In genomic region chr10:39629746-39630552, GRCm38 (mm10) we compare ENCODE assay signal across 8 mouse cellular contexts. TPM values are rescaled to one million over a fixed set of nuclear protein-coding genes. Genes with fewer than 3 reads are reported as not detected.
A peak's percentile ranks its signal among the peaks of the same experiment; 100 is the strongest.
DNase-seq lines count a peak whose midpoint lies in the region; ATAC-seq and TF ChIP-seq lines count a peak whose summit lies in the region.

No protein-coding gene starts in this region.

- no peak for TF ChIP-seq CTCF in embryonic fibroblast, embryonic 13.5 days (IDR thresholded peaks at IDR 0.05; ENCODE audit: borderline replicate concordance, insufficient read depth, low read length)

- peaks cover 9% of the 10 kb centered on the region for H3K4me1 ChIP-seq in embryonic fibroblast, embryonic 13.5 days (ENCODE audit: control insufficient read depth, insufficient read depth, low read length)
- peaks cover 33% of the 10 kb centered on the region for H3K4me1 ChIP-seq in hindbrain, embryonic 12.5 days
- peaks cover 22% of the 10 kb centered on the region for H3K4me1 ChIP-seq in neural tube, embryonic 14.5 days (ENCODE audit: control insufficient read depth, insufficient read depth, low read length)

- H3K4me2 ChIP-seq in hindbrain, embryonic 12.5 days (replicated peaks): no peak overlapping the region; the same call in 1 of the 2 replicates
- H3K4me2 ChIP-seq in neural tube, embryonic 14.5 days (ENCODE audit: low read depth, low read length): peak overlapping the region; percentile 16; the same call in 1 of the 2 replicates

- H3K4me3 ChIP-seq in embryonic fibroblast, embryonic 13.5 days (ENCODE audit: insufficient read depth, low read length): no peak overlapping the region
- no peak overlapping the region for H3K4me3 ChIP-seq in hindbrain, embryonic 12.5 days
- no peak overlapping the region for H3K4me3 ChIP-seq in neural tube, embryonic 14.5 days (ENCODE audit: low read depth, low read length)

- WGBS in hindbrain, embryonic 12.5 days: 52% methylated on average over 18 of the region's 18 CpGs
- WGBS in neural tube, embryonic 14.5 days: 40% methylated on average over 18 of the region's 18 CpGs

- DNase-seq in embryo, embryonic 10 days (ENCODE audit: low spot score): peak; percentile 56
- no peak for DNase-seq in embryo, embryonic 9.5 days (ENCODE audit: extremely low spot score)
- peak; percentile 43 to 90 for DNase-seq in left cerebral cortex, adult 8-10 months (ENCODE audit: low spot score in 2 of 2)
- no peak for DNase-seq in urinary bladder, postnatal 25 days (ENCODE audit: low spot score)
- DNase-seq in urinary bladder, postnatal 10 days (ENCODE audit: low spot score): no peak

- TF ChIP-seq POLR2A in embryonic fibroblast, embryonic 13.5 days (IDR thresholded peaks at IDR 0.05; ENCODE audit: low read depth, low read length): no peak

- H3K27ac ChIP-seq in embryonic fibroblast, embryonic 13.5 days (ENCODE audit: insufficient read depth, low read length): peak overlapping the region; percentile 38
- H3K27ac ChIP-seq in hindbrain, embryonic 12.5 days: peak overlapping the region; percentile 64
- peak overlapping the region; percentile 64 for H3K27ac ChIP-seq in neural tube, embryonic 14.5 days (ENCODE audit: low read depth, low read length)

- no peaks in the 10 kb centered on the region for H3K36me3 ChIP-seq in hindbrain, embryonic 12.5 days
- H3K36me3 ChIP-seq in neural tube, embryonic 14.5 days (ENCODE audit: control insufficient read depth, insufficient read depth, low read length): no peaks in the 10 kb centered on the region

- 0 out of 2 replicates have a peak, but pooled peaks have one; percentile 26 for ATAC-seq in hindbrain, embryonic 12.5 days (ENCODE audit: low FRiP score)
- peak; percentile 31; the same call in 1 of the 2 replicates for ATAC-seq in neural tube, embryonic 14.5 days (ENCODE audit: low read depth)

- no peaks in the 10 kb centered on the region for H3K9me3 ChIP-seq in hindbrain, embryonic 12.5 days (replicated peaks)
- no peaks in the 10 kb centered on the region for H3K9me3 ChIP-seq in neural tube, embryonic 14.5 days (ENCODE audit: control insufficient read depth, low read length)

- H3K27me3 ChIP-seq in hindbrain, embryonic 12.5 days: no peaks in the 10 kb centered on the region
- no peaks in the 10 kb centered on the region for H3K27me3 ChIP-seq in neural tube, embryonic 14.5 days (ENCODE audit: control insufficient read depth, insufficient read depth, low read length)

- no peak overlapping the region for H3K9ac ChIP-seq in hindbrain, embryonic 12.5 days
- no peak overlapping the region for H3K9ac ChIP-seq in neural tube, embryonic 14.5 days (replicated peaks; ENCODE audit: low read depth, low read length)

RNA-seq across cellular contexts. Expression of gene Traf3ip2, which starts 17.2 kb away (rescaled TPM):
- 16.9 and 21.6 TPM in 2 replicates for polyA plus RNA-seq in embryonic fibroblast, embryonic 13.5 days (2011; ENCODE audit: insufficient read length, low read depth, missing spikeins)
- polyA plus RNA-seq in hindbrain, embryonic 12.5 days (2016; fragmentation: Nextera tagmentation; extraction: Ambion mirVana): 5.8 and 7.0 TPM in 2 replicates
- 1 to 10 TPM; 1.1 to 2.0 (median 1.5) TPM for total RNA-seq in left cerebral cortex, adult 8-10 months (2022)
- polyA plus RNA-seq in neural tube, embryonic 14.5 days (2014; fragmentation: Nextera tagmentation; extraction: Ambion mirVana): 5.7 and 6.1 TPM in 2 replicates

Comparison
In these comparisons a context has a peak if more than half of its experiments do, and no peak if none do; other contexts are left out.
1. DNase-seq: peak in embryo, embryonic 10 days (single experiment) and left cerebral cortex, adult 8-10 months (2 of 2); none in embryo, embryonic 9.5 days (single experiment), urinary bladder, postnatal 25 days (single experiment) and urinary bladder, postnatal 10 days (single experiment).
2. Peak in every context shown above with its lines, with median percentiles within 50 percentile points of each other: H3K27ac ChIP-seq.